Mouse (Mus musculus) urinary bladder, adult 18-20 months (tissue): Measurements from ENCODE around the gene Kxd1.

Source experiments
- DNase-seq, 2 experiments: peaks; one replicate each; pipeline ENCODE4 v3.0.0; 2022; ENCODE audit warnings: low spot score in 2 of 2, mixed read lengths in 2 of 2

Gene Kxd1

DNA sequence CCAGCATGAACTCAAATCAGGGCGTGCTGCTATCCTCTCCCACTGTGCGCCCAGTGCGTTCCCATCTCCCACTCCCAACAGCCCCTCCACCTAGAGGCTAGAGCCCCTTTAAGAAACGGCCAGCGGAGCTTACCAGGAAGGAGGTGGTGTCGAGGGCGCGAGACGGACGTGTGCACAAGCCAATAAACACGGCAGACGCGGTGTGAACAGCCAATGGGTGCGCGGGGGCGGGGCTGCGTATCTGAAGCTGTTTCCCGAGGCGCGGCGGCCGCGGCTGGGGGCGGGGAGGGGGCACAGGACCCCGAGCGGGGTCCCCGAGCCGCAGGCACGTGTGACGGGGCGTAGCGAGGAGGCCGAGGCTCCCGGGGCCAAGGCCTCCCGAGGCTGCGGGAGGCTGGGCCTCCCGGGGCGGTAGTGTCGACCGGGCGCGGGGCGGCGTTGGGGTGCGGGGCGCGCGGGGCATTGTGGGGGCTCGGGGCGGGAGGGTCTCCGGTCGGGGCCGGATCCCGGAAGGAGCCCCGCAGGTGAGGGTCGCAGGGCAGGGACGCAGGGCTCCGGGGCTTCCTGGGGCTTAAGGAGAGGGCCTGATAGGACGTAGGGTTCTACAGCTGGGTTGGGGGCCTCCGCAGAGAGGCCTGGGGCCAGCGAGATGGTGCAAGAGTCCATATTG lies at the start of gene Kxd1, which contains the start of gene Fkbp8:
TSS of gene Kxd1 (minus strand) at position 445 of the 670 bp plus-strand sequence.
TSS of gene Fkbp8 (plus strand) at position 213 of the 670 bp plus-strand sequence.
- peak; percentile 95 to 99 for DNase-seq

DNA sequence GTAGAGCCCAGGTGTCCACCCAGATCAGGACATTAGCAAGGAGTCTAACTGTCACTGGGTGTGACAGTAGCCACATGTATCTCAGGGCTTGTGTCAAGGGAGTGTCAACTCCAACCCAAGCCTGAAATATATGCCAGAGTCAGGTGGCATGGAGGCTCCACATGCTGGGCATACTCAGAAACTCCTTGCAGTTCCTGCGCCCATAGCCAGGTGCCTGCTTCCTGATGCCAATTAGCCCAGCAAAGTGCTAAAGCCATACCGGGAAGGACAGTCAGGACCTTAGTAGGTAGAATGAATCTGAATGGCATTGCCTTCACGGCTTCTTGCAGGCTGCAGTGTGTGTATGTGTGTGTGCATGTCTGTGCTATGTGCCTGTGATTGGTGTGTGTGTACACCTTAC lies 49.5 kb upstream of the Kxd1 start:
- DNase-seq, result no peak

DNA sequence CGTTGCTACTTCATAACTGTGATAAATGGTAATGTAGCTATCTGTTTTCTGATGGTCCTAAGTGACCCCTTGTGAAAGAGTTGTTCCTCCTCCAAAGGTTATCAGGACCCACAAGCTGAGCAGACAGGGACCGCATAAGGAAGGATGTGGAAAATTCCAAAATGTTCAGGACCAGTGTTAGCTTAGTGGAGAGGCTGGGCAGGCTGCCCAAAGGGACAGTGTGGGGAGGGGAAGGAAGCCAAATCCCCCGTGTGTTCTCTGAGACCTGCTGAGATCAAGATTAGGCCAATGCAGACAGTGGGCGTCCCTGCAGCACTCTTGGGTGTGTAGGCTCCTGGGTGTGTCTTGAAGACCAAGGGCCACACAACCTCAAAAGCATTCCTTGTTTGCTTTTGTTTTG lies 47.2 kb upstream of the Kxd1 start:
- no peak for DNase-seq

- DNase-seq, result no peak
Observed at GRCm38 (mm10) chr8:70574302-70574701, 46.5 kb upstream of the Kxd1 start.

GRCm38 (mm10) chr8:70570990-70571389 lies 43.2 kb upstream of the Kxd1 start:
- DNase-seq, result no peak

DNA sequence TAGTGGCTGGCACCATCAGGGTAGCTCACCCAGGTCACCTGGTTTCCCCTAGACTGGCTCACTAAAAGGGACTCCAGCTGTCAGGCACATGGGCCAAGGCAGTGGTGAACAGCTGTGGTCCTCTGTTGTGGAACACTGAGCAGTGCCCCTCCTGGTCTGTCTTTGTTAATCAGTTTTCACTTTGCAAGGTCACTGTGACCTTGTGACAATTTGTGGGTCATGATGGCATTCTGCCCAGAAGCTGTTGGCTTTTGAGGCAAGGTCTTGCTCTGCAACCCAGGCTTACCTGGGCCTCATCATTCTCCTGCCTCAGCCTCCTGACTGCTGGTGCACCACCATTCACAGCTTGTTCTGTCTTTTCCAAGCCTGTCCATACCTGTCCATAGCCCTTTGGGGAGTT lies 42.6 kb upstream of the Kxd1 start:
- no peak for DNase-seq

GRCm38 (mm10) chr8:70565561-70565960 lies 37.8 kb upstream of the Kxd1 start:
- no peak for DNase-seq

DNA sequence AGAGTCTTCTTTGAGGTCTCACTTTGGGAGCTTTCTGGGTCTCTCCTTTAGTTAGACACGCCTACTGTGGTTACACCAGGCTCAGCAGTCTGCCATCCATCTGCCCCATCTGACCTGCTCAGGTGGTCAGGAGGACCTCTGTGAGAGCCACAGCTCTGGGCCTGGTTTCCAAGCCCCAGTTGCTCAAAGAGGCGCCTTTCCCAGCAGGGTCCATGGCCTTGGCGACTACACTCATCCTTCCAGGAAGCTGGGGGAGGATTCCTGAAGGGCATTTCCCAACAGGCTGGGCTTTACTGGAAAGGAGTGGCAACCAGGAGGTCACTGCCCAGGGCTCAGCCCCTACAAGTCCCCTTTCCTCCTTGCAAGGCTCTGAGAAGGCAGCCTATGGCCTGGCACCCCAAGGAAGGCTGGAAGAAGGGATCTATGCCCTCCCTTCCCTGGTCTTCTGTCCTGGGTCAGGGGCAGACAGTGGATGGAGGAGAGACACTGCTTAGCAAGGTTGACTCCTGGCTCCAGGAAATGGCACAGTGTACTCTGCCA lies 37.0 kb upstream of the Kxd1 start:
- no peak for DNase-seq

- DNase-seq, result no peak
Observed at GRCm38 (mm10) chr8:70563763-70564387, 36.1 kb upstream of the Kxd1 start.

GRCm38 (mm10) chr8:70562802-70563201 lies 35.0 kb upstream of the Kxd1 start:
- DNase-seq, result no peak

DNA sequence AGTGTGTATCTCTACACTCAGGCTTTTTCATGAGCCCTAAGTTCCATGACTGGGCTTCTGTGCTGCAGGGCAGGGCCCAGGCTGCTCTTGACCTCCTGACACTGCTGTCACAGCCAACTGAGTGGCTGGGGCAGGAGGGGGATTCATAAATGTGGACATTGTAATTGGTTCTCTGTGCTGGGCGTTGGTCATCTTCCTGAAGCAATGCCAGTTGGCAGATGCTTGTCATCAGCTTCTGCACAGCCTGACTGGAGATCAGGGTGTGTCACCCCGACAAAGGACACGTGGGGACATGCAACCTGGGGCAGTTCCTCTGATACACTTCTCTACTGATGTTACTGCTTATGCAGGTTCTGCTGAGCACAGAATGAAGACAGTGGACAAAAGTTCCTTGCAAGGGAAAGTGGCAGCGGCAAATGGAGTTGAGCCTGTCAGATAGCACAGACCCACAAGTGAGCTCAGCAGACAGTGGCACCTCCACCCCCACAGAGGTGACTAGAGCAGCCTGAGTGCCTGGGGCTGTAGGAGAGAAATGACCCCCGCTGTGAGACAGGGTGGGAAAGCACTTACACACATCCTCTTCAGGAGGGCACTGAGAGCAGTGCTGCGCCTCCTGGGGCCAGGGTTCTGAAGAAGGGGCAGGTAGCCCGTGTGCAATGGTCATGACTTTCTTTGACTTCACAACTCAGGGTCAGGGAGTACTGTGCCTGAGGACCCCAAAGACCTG lies 34.2 kb upstream of the Kxd1 start:
- peak; percentile 44 to 61 for DNase-seq

DNA sequence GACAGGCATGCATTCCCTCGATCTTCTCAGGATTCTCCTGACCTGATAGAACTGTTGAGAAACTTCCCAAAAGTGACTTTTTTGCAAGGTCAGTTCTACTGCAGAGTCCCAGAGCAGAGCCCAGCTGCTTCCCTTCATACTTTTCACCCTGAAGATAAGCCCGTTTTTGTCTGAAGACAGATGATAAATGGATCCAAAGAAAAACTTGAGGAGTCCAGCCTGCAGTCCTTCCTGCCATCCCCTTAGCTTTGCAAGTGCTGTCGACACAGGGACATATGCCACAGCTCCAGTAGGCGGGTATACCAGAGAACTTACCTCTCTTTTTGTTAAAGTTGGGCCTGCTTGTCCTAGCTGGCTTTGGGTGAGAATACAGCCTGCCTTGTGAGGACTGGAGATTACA lies 33.6 kb upstream of the Kxd1 start:
- no peak for DNase-seq

GRCm38 (mm10) chr8:70560564-70560963 lies 32.8 kb upstream of the Kxd1 start:
- DNase-seq, result no peak

GRCm38 (mm10) chr8:70560096-70560495 lies 32.3 kb upstream of the Kxd1 start:
- DNase-seq, result no peak

- DNase-seq, result no peak
Observed at GRCm38 (mm10) chr8:70558983-70559382, 31.2 kb upstream of the Kxd1 start.

DNA sequence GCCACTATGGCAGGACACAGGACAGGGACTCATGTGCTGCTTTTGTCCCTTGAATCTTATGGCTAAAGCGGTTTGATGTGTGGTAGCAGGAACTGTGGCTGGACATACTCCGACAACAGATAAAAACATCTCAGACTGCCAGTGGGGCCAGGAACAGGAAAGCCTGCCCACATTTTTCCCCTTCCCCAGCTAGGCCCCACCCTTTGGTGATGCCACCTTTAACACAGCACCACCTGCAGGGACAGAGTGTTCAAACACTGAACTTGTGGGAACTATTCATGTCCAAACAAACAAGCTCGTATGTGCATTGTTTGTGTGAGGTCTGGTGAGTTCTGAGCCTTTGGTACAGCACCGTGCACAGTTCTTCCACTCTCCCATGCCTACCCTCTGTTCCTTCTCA lies 30.6 kb upstream of the Kxd1 start:
- DNase-seq, result no peak

DNA sequence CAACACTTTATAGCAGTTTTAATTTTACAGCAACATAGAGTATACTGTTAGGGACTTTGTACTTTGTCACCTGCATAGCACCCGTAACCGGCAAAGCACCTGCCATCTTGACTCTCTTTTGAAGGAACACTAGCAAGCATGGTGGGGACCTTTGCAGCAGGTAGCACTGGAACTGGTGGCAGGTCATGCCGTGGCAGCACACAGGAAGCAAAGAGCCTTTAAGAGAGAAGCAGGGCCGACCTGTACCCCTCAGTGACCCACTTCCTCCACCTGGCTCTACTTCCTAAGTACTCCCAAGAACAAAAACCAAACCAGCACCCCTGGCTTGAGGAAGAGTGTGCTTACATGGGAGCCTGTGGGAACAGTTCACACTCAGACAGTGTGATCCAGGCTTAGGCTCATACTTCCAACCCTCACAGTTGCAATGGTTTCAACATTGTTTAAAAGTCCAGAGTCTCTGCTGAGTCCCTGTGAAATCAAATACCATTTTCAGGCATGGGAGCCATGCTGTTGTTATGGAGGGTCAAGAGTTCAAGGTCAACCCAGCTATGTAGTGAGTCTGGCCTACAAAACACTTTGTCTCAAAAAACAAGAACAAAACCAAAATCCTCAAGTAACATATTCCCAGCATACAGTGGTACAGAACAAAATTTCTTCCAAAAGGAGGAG lies 27.5 kb upstream of the Kxd1 start:
- DNase-seq, result no peak

- no peak for DNase-seq
Observed at GRCm38 (mm10) chr8:70553740-70554139, 26.0 kb upstream of the Kxd1 start.

- DNase-seq, result no peak
Observed at GRCm38 (mm10) chr8:70552836-70553235, 25.1 kb upstream of the Kxd1 start.

DNA sequence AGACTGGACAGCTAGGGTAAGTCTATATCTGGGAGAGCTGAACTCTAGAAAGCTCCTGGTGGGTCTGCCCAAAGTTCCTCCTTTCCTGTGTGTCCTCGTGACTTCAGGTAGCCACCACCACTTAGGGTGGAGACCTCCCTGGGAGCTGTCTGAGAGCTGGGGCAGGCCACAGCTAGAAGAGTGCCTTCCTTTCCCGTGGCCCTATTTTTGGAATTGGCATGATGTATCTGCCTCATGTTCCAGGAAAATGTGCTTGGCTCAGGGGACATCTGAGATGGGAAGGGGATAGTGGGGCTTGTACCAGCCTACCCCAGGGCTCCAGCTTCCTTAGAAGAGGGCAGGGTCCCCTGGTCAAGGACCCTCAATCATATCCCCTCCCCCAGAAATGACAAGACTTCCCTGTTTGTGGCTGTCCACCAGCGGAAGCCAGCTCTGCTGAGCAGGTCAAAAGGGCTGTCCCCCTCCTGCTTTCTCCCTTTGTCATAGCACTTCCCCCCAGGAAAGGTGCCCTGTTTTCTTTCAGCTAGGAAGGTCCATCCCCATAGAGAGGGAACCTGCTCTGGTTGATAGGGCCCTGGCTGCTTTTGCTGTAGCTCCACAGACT lies 23.9 kb upstream of the Kxd1 start:
- DNase-seq, result no peak

GRCm38 (mm10) chr8:70549412-70550184 lies 21.8 kb upstream of the Kxd1 start:
- DNase-seq, result no peak
